Mouse (Mus musculus): ENCODE data around the gene Pptc7.

DNA sequence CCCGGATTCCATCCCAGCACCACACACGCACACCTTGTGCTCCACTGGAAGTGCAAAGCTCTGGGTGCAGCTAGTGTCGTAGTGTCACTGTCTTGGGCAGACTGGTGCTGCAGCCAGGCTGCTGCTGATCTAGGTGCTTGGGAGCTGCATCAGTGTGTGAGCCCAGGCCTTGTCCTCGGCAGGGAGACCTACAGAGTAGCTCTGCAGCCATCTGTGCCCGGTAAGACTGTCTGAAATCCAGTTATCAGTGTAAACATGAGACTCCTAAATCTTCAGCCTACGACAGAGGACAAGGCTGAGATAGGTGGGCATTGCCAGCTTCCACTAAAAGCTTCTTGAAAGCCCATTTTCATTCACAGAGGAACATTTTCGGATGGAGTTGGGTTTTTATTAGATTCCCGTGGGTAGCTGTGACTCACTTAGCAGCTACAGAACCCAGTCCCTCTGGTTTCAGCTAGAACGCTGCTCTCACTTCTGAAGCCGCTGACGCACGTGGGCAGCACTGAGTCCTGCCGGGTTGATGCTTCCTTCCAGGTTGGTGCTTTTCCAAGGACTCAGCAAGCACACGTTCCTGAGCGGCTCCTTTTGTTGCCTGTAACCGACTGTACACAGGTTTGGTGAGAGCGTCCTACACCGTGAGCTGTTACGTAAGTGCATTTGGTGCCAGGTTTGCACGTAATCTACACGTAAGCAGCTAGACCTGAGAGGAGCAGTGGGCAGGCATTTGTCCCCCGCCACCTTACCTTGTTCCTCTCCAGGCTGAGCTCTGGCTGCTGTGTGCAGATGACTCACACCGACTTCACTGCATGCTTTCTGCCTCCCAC lies 40.7 kb downstream of the Pptc7 start:
- TF ChIP-seq CTCF (IDR thresholded peaks at IDR 0.05; ENCODE audit: borderline replicate concordance, extremely low read depth, insufficient read depth, insufficient read length), result no peak
- TF ChIP-seq POLR2A (IDR thresholded peaks at IDR 0.05; ENCODE audit: borderline replicate concordance, extremely low read depth, insufficient read depth, insufficient read length, poor library complexity, severe bottlenecking), result no peak
